Mouse (Mus musculus): ENCODE data around the gene Pik3cb. TPM values are rescaled to one million over a fixed set of nuclear protein-coding genes. Genes with fewer than 3 reads are reported as not detected.

Pik3cb gene
- polyA plus RNA-seq, 1 experiment: 3.4 TPM

GRCm38 (mm10) chr9:99159932-99160331 is 19.5 kb upstream of the Pik3cb start:
- H3K27me3 ChIP-seq (ENCODE audit: control insufficient read depth, insufficient read depth, insufficient read length): no peaks in the 10 kb centered on the region
- no peaks in the 10 kb centered on the region for H3K36me3 ChIP-seq (ENCODE audit: control insufficient read depth, insufficient read depth)
- H3K4me3 ChIP-seq (ENCODE audit: insufficient read depth, poor library complexity, severe bottlenecking): no peak overlapping the region
- H3K79me3 ChIP-seq (ENCODE audit: low read depth): no peaks in the 10 kb centered on the region
- H3K79me2 ChIP-seq (ENCODE audit: control insufficient read depth, insufficient read depth): no peaks in the 10 kb centered on the region
- no peak overlapping the region for H3ac ChIP-seq (ENCODE audit: control insufficient read depth, insufficient read length, low read depth)
- TF ChIP-seq CEBPB (IDR thresholded peaks at IDR 0.05; ENCODE audit: low read depth): no peak
- TF ChIP-seq CTCF (IDR thresholded peaks at IDR 0.05; ENCODE audit: control insufficient read depth, insufficient read depth, insufficient read length): no peak
- no peak for TF ChIP-seq MYOD1 (IDR thresholded peaks at IDR 0.05; ENCODE audit: control insufficient read depth, insufficient read length, low read depth)
- TF ChIP-seq MYOG (IDR thresholded peaks at IDR 0.05; ENCODE audit: control insufficient read depth, extremely low read depth, insufficient read length): no peak

- Histone ChIP-seq H3K36me3 (ENCODE audit: control insufficient read depth, insufficient read depth) (no peaks in the 10 kb centered on the region), H3K27me3 (ENCODE audit: control insufficient read depth, insufficient read depth, insufficient read length) (no peaks in the 10 kb centered on the region), H3K4me3 (ENCODE audit: insufficient read depth, poor library complexity, severe bottlenecking) (no peak overlapping the region), H3ac (ENCODE audit: control insufficient read depth, insufficient read length, low read depth) (no peak overlapping the region), H3K79me2 (ENCODE audit: control insufficient read depth, insufficient read depth) (no peaks in the 10 kb centered on the region), H3K79me3 (ENCODE audit: low read depth) (no peaks in the 10 kb centered on the region)
- TF ChIP-seq MYOD1 (IDR thresholded peaks at IDR 0.05; ENCODE audit: control insufficient read depth, insufficient read length, low read depth): no peak
- TF ChIP-seq CTCF (IDR thresholded peaks at IDR 0.05; ENCODE audit: control insufficient read depth, insufficient read depth, insufficient read length): no peak
- TF ChIP-seq MYOG (IDR thresholded peaks at IDR 0.05; ENCODE audit: control insufficient read depth, extremely low read depth, insufficient read length): no peak
- no peak for TF ChIP-seq MAX (IDR thresholded peaks at IDR 0.05)
- no peak for TF ChIP-seq FOSL1 (IDR thresholded peaks at IDR 0.05; ENCODE audit: insufficient read depth, low read length, poor library complexity, severe bottlenecking)
- TF ChIP-seq USF1 (IDR thresholded peaks at IDR 0.05; ENCODE audit: low read depth): no peak
- TF ChIP-seq CEBPB (IDR thresholded peaks at IDR 0.05; ENCODE audit: low read depth): no peak
Observed at GRCm38 (mm10) chr9:99158708-99159107, 18.3 kb upstream of the Pik3cb start.

DNA sequence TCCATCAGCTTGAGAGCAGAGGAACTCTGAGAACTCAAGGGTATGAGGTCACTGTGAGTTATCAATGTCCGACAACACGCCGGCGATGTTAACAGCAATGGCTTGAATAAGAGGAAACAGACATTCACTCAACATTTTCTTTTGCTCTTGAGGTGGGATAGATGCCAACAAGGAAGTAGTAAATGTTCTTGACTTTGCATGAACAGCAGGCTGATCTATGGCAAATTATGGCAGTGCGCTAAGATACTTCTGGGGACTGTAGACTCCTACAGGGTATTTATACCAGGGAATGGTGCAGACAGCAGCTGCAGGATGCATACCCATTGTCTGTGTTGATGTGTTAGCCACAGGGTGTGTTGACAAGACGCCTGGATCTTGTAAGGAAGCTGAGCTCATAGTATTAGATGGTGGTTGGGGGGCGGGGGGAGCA is 17.8 kb upstream of the Pik3cb start:
- no peak overlapping the region for H3K4me3 ChIP-seq (ENCODE audit: insufficient read depth, poor library complexity, severe bottlenecking)
- no peaks in the 10 kb centered on the region for H3K79me2 ChIP-seq (ENCODE audit: control insufficient read depth, insufficient read depth)
- H3ac ChIP-seq (ENCODE audit: control insufficient read depth, insufficient read length, low read depth): no peak overlapping the region
- no peaks in the 10 kb centered on the region for H3K79me3 ChIP-seq (ENCODE audit: low read depth)
- TF ChIP-seq FOSL1 (IDR thresholded peaks at IDR 0.05; ENCODE audit: insufficient read depth, low read length, poor library complexity, severe bottlenecking) (no peak), MYOD1 (IDR thresholded peaks at IDR 0.05; ENCODE audit: control insufficient read depth, insufficient read length, low read depth) (no peak), USF1 (IDR thresholded peaks at IDR 0.05; ENCODE audit: low read depth) (no peak), MYOG (IDR thresholded peaks at IDR 0.05; ENCODE audit: control insufficient read depth, extremely low read depth, insufficient read length) (no peak), CTCF (IDR thresholded peaks at IDR 0.05; ENCODE audit: control insufficient read depth, insufficient read depth, insufficient read length) (no peak), MAX (IDR thresholded peaks at IDR 0.05) (no peak), CEBPB (IDR thresholded peaks at IDR 0.05; ENCODE audit: low read depth) (no peak)
- H3K27me3 ChIP-seq (ENCODE audit: control insufficient read depth, insufficient read depth, insufficient read length): no peaks in the 10 kb centered on the region
- H3K36me3 ChIP-seq (ENCODE audit: control insufficient read depth, insufficient read depth): no peaks in the 10 kb centered on the region

- H3K79me3 ChIP-seq (ENCODE audit: low read depth): no peaks in the 10 kb centered on the region
Observed at GRCm38 (mm10) chr9:99153655-99154054, 13.2 kb upstream of the Pik3cb start.

DNA sequence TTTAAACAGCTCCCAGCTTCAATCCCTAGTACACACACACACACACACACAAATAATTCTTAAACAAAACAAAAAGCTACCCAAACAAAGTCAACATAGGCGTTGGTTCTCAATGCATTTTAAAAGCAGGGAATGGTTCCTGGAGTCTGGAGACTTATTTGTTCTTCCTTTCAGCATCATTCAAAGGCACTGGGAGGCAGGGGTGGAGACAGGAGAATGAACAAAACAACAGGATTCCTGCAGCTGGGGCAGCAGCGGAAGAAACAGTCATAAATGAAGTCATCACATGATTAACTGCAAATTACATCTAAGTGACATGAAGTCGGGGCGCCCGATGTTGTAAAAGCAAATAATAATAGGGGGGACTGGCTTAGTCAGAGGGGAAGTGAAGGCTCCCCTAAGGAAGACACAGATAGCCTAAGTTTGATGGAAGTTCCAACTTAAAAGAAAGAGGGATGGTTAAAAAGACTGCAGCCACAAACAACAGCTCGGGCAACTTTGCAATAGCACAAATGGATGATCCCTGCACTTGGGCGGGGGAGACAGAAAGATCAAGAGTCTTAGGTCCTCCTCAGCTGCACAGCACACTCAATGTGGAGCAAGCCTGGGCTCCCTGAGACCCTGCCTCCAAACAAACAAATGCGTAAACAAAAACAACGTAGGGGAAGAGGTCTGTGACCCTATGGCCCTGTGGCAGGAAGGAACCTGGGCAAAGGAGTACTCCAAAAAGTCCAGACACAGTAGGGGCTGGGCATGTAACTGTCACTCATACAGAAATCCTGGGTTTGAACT is 12.5 kb upstream of the Pik3cb start:
- no peak overlapping the region for H3K4me3 ChIP-seq (ENCODE audit: insufficient read depth, poor library complexity, severe bottlenecking)
- no peaks in the 10 kb centered on the region for H3K36me3 ChIP-seq (ENCODE audit: control insufficient read depth, insufficient read depth)
- H3K27me3 ChIP-seq (ENCODE audit: control insufficient read depth, insufficient read depth, insufficient read length): no peaks in the 10 kb centered on the region
- H3K79me2 ChIP-seq (ENCODE audit: control insufficient read depth, insufficient read depth): no peaks in the 10 kb centered on the region
- no peaks in the 10 kb centered on the region for H3K79me3 ChIP-seq (ENCODE audit: low read depth)
- H3ac ChIP-seq (ENCODE audit: control insufficient read depth, insufficient read length, low read depth): no peak overlapping the region
- TF ChIP-seq CTCF (IDR thresholded peaks at IDR 0.05; ENCODE audit: control insufficient read depth, insufficient read depth, insufficient read length): no peak
- TF ChIP-seq MYOG (IDR thresholded peaks at IDR 0.05; ENCODE audit: control insufficient read depth, extremely low read depth, insufficient read length): no peak
- peak; percentile 6 for TF ChIP-seq CEBPB (IDR thresholded peaks at IDR 0.05; ENCODE audit: low read depth)
- TF ChIP-seq USF1 (IDR thresholded peaks at IDR 0.05; ENCODE audit: low read depth): peak; percentile 17

More at GRCm38 (mm10) chr9:99153655-99154054, 13.2 kb upstream of the Pik3cb start:
- Histone ChIP-seq H3K4me3 (ENCODE audit: insufficient read depth, poor library complexity, severe bottlenecking) (no peak overlapping the region), H3K79me2 (ENCODE audit: control insufficient read depth, insufficient read depth) (no peaks in the 10 kb centered on the region), H3K36me3 (ENCODE audit: control insufficient read depth, insufficient read depth) (no peaks in the 10 kb centered on the region), H3ac (ENCODE audit: control insufficient read depth, insufficient read length, low read depth) (no peak overlapping the region), H3K27me3 (ENCODE audit: control insufficient read depth, insufficient read depth, insufficient read length) (no peaks in the 10 kb centered on the region)
- TF ChIP-seq FOSL1 (IDR thresholded peaks at IDR 0.05; ENCODE audit: insufficient read depth, low read length, poor library complexity, severe bottlenecking): no peak
- TF ChIP-seq MAX (IDR thresholded peaks at IDR 0.05): no peak
- no peak for TF ChIP-seq USF1 (IDR thresholded peaks at IDR 0.05; ENCODE audit: low read depth)
- TF ChIP-seq MYOG (IDR thresholded peaks at IDR 0.05; ENCODE audit: control insufficient read depth, extremely low read depth, insufficient read length): no peak
- no peak for TF ChIP-seq CEBPB (IDR thresholded peaks at IDR 0.05; ENCODE audit: low read depth)
- TF ChIP-seq MYOD1 (IDR thresholded peaks at IDR 0.05; ENCODE audit: control insufficient read depth, insufficient read length, low read depth): no peak
- TF ChIP-seq CTCF (IDR thresholded peaks at IDR 0.05; ENCODE audit: control insufficient read depth, insufficient read depth, insufficient read length): no peak

Measured in C2C12 (cell line).